Mouse (Mus musculus): ENCODE measurements around the gene Ppp1r15a.
A peak's percentile ranks its signal among the peaks of the same experiment; 100 is the strongest.

Ppp1r15a gene

GRCm38 (mm10) chr7:45525809-45526473 lies at the start of gene Ppp1r15a, which contains the start of gene Plekha4:
Ppp1r15a (minus strand) TSS chr7:45526268.
Plekha4 (plus strand) TSS chr7:45526330.
- peak; percentile 86 to 88 for DNase-seq (ENCODE audit: low spot score in 2 of 2)

GRCm38 (mm10) chr7:45574472-45575379 lies 48.7 kb upstream of the Ppp1r15a start:
- no peak for DNase-seq (ENCODE audit: low spot score in 2 of 2)

- DNase-seq (ENCODE audit: low spot score in 2 of 2) = no peak
Observed at GRCm38 (mm10) chr7:45573954-45574353, 47.9 kb upstream of the Ppp1r15a start.

GRCm38 (mm10) chr7:45571966-45572365 lies 45.9 kb upstream of the Ppp1r15a start:
- no peak for DNase-seq (ENCODE audit: low spot score in 2 of 2)

- DNase-seq (ENCODE audit: low spot score in 2 of 2) = peak; percentile 37 to 47
Observed at GRCm38 (mm10) chr7:45570103-45570741, 44.2 kb upstream of the Ppp1r15a start, which contains the start of gene Bcat2. Bcat2 (plus strand) TSS chr7:45570153.

- DNase-seq (ENCODE audit: low spot score in 2 of 2) = no peak
Observed at GRCm38 (mm10) chr7:45568601-45569473, 42.8 kb upstream of the Ppp1r15a start.

GRCm38 (mm10) chr7:45567780-45568516 lies 41.9 kb upstream of the Ppp1r15a start:
- peak; percentile 85 to 87 for DNase-seq (ENCODE audit: low spot score in 2 of 2)

GRCm38 (mm10) chr7:45567112-45567779 lies 41.2 kb upstream of the Ppp1r15a start:
- no peak for DNase-seq (ENCODE audit: low spot score in 2 of 2)

- DNase-seq (ENCODE audit: low spot score in 2 of 2) = no peak
Observed at GRCm38 (mm10) chr7:45565446-45565845, 39.4 kb upstream of the Ppp1r15a start.

GRCm38 (mm10) chr7:45564811-45565210 lies 38.7 kb upstream of the Ppp1r15a start:
- no peak for DNase-seq (ENCODE audit: low spot score in 2 of 2)

GRCm38 (mm10) chr7:45561624-45562520 lies 35.8 kb upstream of the Ppp1r15a start:
- no peak for DNase-seq (ENCODE audit: low spot score in 2 of 2)

GRCm38 (mm10) chr7:45560843-45561623 lies 35.0 kb upstream of the Ppp1r15a start:
- peak; percentile 59 to 67 for DNase-seq (ENCODE audit: low spot score in 2 of 2)

GRCm38 (mm10) chr7:45560241-45560640 lies 34.2 kb upstream of the Ppp1r15a start:
- no peak for DNase-seq (ENCODE audit: low spot score in 2 of 2)

GRCm38 (mm10) chr7:45558907-45559306 lies 32.8 kb upstream of the Ppp1r15a start:
- DNase-seq (ENCODE audit: low spot score in 2 of 2) = no peak

GRCm38 (mm10) chr7:45555787-45556186 lies 29.7 kb upstream of the Ppp1r15a start:
- DNase-seq (ENCODE audit: low spot score in 2 of 2) = peak; percentile 36 to 55

- DNase-seq (ENCODE audit: low spot score in 2 of 2) = no peak
Observed at GRCm38 (mm10) chr7:45554744-45555143, 28.7 kb upstream of the Ppp1r15a start, which contains the start of gene Hsd17b14. Hsd17b14 (plus strand) TSS chr7:45554893.

GRCm38 (mm10) chr7:45553990-45554389 lies 27.9 kb upstream of the Ppp1r15a start:
- no peak for DNase-seq (ENCODE audit: low spot score in 2 of 2)

GRCm38 (mm10) chr7:45553519-45553918 lies 27.5 kb upstream of the Ppp1r15a start:
- no peak for DNase-seq (ENCODE audit: low spot score in 2 of 2)

Measured in right cerebral cortex, postnatal 36 days (tissue).